Mouse (Mus musculus): Measurements from ENCODE around the gene Zbtb5.
"Not testable (repeated sequence)": the region's sequence is repeated elsewhere in the genome, so short reads cannot be mapped to it uniquely, and the experiment has no call there.

Gene Zbtb5

DNA sequence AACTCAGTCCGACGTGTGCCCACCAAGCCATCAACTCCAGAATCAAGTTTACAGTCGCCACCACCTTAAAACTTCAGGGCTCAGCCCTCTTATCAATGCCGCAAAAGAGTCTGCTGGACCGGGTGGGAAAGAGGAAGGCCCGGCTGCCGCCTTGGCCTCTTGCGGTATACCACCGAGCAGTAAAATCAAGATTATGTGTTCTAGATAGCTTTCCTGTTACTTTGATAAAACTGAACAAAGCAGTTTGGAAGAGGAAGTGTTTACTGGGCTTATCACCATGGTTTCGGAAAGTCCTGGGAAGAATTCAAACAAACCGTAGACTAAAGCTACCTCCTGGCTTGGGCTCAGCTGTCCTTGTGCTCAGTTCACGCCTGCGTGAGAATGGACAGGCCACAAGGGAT, 819 bp upstream of the Zbtb5 start:
- in situ Hi-C loops (cut with MboI; ENCODE audit: unreplicated experiment in 2 of 2) = loop anchor here (5.0 to 25.0 kb wide), 4 partner anchors 41 to 1124 kb away; partner anchors contain the start of genes Ncbp1 (in 2 of the 2) and Tstd2 (in 2 of the 2)

DNA sequence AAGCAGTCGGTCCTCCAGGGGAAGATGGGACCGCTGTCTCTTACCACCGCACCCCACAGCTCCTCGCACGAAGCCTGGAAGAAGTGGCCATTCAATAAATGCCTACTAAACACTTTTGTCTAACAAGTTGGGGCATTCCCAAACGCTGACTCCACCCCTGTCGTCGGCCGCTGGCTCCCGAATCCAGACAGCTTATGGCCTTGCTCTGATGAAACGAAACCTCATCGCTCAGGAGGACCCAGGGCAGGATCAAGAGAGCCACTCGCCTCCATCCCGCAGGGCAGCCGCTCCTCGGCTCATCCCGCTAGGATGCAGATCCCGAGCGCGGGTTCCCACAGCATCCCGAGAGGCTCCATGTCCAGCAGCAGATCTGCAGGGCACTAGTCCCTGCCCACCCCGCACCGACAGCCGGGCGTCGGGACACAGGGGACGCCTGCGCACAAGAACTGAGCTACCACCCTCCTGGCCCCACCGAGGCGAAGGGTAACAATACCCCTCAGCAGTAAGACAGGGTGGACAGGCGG, 569 bp downstream of the Zbtb5 start:
- in situ Hi-C loops (cut with MboI; ENCODE audit: unreplicated experiment in 2 of 2) = loop anchor here (5.0 to 25.0 kb wide), 4 partner anchors 39 to 1126 kb away; partner anchors contain the start of genes Ncbp1 (in 2 of the 2) and Tstd2 (in 2 of the 2)

GRCm38 (mm10) chr4:45010806-45011415, 1.3 kb downstream of the Zbtb5 start:
- in situ Hi-C loops (cut with MboI; ENCODE audit: unreplicated experiment in 2 of 2) = loop anchor here (5.0 to 25.0 kb wide), 4 partner anchors 39 to 1126 kb away; partner anchors contain the start of genes Ncbp1 (in 2 of the 2) and Tstd2 (in 2 of the 2)

- in situ Hi-C loops (cut with MboI; ENCODE audit: unreplicated experiment in 2 of 2) = loop anchor here (25.0 kb wide), 1 partner anchor 1132 kb away; the partner anchor contains the start of genes Ncbp1 (in 2 of the 2) and Tstd2 (in 2 of the 2)
Measured at GRCm38 (mm10) chr4:45005452-45005851, 6.8 kb downstream of the Zbtb5 start.

GRCm38 (mm10) chr4:45000001-45000400, 12.2 kb downstream of the Zbtb5 start:
- in situ Hi-C loops (cut with MboI; ENCODE audit: unreplicated experiment in 2 of 2) = loop anchor here (25.0 kb wide), 1 partner anchor 1137 kb away; the partner anchor contains the start of genes Ncbp1 (in 2 of the 2) and Tstd2 (in 2 of the 2)

DNA sequence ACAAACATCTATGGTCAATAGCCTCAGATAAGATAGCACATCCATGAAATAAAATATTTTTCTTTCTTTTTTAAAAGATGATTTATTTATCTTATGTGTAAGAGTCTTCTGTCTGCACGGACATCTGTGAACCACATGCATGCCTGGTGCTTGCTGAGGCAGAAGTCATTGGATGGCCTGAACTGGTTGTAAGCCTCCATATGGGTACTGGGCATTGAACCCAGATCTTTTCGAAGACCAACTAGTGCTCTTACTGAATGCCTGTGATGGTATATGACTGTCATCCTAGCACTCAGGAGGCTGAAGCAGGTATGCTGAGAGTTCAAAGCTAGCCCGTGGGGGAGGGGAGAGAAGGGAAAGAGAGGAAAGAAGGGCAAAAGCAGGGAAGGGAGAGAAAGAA, 14.1 kb downstream of the Zbtb5 start:
- in situ Hi-C loops (cut with MboI; ENCODE audit: unreplicated experiment in 2 of 2) = no loop called here

DNA sequence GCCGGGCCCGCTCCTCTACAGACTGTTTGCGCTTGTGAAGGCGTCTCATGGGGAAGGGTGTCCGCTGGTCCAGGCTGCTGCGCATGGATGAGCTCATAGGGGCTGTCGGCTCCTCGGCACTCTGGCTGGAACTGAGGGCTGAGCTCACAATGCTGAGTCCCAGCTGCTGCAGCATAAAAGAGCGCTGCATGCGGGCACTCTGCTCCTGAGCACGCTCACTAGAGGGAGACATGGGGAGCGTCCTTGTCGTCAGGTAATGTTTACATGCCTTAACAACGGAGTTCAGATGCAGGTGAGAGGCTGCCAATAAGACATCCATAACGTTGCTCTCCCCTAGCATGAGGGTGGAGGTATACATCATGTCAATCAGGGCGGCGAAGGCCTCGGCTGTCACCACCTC, 17.4 kb downstream of the Zbtb5 start:
- in situ Hi-C loops (cut with MboI; ENCODE audit: unreplicated experiment in 2 of 2) = no loop called here

- in situ Hi-C loops (cut with MboI; ENCODE audit: unreplicated experiment in 2 of 2) = no loop called here
Measured at GRCm38 (mm10) chr4:44993847-44994246, 18.4 kb downstream of the Zbtb5 start.

- in situ Hi-C loops (cut with MboI; ENCODE audit: unreplicated experiment in 2 of 2) = not testable (repeated sequence)
Measured at GRCm38 (mm10) chr4:44993179-44993578, 19.0 kb downstream of the Zbtb5 start.

- in situ Hi-C loops (cut with MboI; ENCODE audit: unreplicated experiment in 2 of 2) = not testable (repeated sequence)
Measured at GRCm38 (mm10) chr4:44992330-44992729, 19.9 kb downstream of the Zbtb5 start.

DNA sequence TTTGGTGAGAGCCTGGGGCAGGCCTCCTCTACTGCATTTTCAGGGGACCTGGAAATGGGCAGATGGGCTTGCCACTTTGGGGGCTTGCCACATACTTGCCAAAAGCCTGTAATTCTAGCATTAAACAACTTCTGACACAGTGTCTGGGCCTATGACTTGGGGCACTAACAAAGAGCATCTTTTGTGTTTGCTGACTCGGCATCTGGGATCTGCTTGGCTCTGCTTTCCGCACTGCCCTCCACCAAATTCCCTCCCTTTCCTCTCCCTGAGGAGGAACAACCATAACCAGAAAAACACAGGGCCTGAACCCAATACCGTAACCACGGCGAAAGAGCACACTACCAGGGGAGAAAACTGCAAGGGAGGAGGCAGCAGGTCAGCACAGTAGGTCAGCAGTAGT, 21.7 kb downstream of the Zbtb5 start:
- in situ Hi-C loops (cut with MboI; ENCODE audit: unreplicated experiment in 2 of 2) = no loop called here

GRCm38 (mm10) chr4:44983131-44983740, 29.0 kb downstream of the Zbtb5 start:
- in situ Hi-C loops (cut with MboI; ENCODE audit: unreplicated experiment in 2 of 2) = no loop called here

DNA sequence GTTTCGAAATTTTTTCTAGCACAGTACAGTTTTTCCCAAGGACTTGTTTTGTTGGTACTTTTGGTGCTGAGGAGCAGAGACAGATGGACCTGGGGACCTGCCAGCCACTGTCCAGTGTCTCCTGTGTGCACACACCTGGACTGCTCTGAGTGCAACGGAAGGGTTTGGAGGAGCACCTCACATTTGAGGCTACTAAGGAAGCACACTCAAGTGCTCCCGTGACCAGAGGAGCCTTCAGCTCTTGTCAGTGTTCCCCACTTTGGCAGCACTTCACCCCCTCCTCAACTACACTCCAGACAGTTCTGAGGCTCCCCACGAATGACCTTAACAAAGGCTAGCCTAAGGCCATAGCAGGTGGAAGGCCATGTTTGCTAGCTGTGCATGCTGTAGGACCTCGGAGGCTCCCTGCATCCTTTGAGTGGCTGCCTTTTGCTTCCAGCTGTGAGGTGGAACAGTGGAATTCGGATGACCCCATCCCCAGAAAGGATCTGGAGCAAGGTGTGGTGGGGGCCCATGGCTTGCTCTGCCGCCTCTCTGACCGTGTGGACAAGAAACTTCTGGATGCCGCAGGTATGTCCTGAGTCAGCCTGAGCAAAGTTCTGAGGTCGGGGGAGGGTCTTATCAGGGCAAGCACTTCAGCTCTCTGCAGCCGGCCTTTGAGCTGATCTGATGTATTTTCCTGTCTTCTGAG, 29.6 kb downstream of the Zbtb5 start:
- in situ Hi-C loops (cut with MboI; ENCODE audit: unreplicated experiment in 2 of 2) = no loop called here

GRCm38 (mm10) chr4:44981974-44982287, 30.3 kb downstream of the Zbtb5 start:
- in situ Hi-C loops (cut with MboI; ENCODE audit: unreplicated experiment in 2 of 2) = no loop called here

DNA sequence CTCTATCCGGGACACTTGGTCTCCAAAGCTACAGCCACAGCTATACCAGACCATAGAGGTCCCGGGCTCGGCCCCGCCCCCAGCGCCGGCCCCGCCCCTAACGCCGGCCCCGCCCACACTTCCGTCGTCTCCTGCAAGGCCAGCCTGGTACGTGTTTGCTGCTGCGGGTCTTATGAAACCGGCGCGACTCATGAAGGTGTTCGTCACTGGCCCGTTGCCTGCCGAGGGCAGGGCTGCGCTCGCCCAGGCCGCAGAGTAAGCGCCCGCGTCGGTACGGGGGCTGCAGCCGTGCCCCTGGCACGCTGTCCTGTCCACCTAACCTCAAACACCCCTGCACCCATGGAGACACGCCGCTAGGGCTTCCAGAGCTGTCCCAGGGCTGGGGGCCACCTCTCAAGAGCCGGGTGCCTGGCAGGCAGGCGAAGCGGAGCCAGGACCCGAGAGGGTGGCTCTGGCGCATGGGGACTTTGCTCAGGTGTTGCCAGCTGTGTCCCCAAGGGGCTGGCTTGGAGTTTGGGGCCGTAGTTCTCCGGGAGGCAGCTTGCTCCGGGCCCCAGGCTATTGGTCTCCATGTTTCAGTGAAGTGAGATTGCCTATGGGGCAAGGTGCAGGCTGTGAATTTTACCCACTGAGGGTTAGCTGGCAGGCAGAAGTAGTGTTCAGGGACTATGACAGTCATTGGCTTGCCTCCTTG, 30.8 kb downstream of the Zbtb5 start, which contains the start of gene Grhpr:
Gene Grhpr, plus strand, starts transcription at position 116 of the 694 bp plus-strand sequence.
- in situ Hi-C loops (cut with MboI; ENCODE audit: unreplicated experiment in 2 of 2) = no loop called here

DNA sequence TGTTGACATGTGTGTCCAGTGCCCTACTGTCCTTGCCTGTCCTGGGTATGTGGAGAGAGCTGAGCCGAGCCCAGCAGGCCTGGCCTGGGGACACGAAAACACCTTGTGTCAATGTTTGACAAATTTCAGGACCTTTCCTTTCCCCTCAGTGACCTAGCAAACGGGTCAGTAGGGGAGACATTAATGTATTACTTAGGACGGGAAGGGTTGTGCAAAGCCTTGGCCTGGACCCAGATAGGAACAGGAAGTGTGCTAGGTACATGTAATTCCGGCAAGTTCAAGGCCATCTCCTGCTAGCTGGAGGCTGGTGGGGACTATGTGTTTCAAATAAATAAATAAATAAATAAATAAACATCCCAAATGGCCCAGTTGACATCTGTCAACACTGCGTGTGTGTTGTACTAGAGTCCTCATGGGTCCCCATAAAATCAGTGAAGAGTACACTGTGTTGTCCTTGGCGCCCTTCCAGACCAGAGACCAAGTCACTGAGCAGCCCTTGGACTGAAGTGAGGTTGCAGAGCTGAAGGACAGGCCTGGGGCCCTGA, 32.3 kb downstream of the Zbtb5 start:
- in situ Hi-C loops (cut with MboI; ENCODE audit: unreplicated experiment in 2 of 2) = loop anchor here in 1 of 2 experiments (10.0 kb wide), 1 partner anchor 215 kb away; no protein-coding TSS in a partner anchor

DNA sequence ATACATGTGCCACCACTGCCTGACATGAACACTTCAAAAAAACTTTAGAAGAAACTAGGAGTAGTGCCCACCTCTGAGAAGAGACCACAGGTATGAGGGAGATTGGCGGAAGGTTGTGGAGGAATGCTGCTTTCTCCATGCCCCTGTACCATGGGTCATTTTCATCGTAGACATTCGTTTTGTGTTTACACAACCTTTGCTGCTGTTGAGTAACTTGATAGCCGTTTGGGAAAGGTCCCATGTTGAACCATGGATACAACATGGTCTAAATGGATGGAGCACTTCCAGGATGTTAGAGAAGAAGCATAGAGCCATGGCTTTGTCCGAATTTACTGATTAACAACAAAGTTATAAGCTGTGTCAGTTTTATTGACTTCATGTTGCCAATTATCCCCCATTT, 34.0 kb downstream of the Zbtb5 start:
- in situ Hi-C loops (cut with MboI; ENCODE audit: unreplicated experiment in 2 of 2) = loop anchor here in 1 of 2 experiments (10.0 kb wide), 1 partner anchor 213 kb away; no protein-coding TSS in a partner anchor

- in situ Hi-C loops (cut with MboI; ENCODE audit: unreplicated experiment in 2 of 2) = loop anchor here in 1 of 2 experiments (10.0 kb wide), 1 partner anchor 212 kb away; no protein-coding TSS in a partner anchor
Measured at GRCm38 (mm10) chr4:44976921-44977710, 35.1 kb downstream of the Zbtb5 start.

- in situ Hi-C loops (cut with MboI; ENCODE audit: unreplicated experiment in 2 of 2) = loop anchor here in 1 of 2 experiments (10.0 kb wide), 1 partner anchor 211 kb away; no protein-coding TSS in a partner anchor
Measured at GRCm38 (mm10) chr4:44976026-44976615, 36.1 kb downstream of the Zbtb5 start.

Data from v-Abl transformed pro-B cells (cell line).